Mouse (Mus musculus) kidney, embryonic 14.5 days (tissue): Measurements from ENCODE around the gene Acot2. TPM values are rescaled to one million over a fixed set of nuclear protein-coding genes. Genes with fewer than 3 reads are reported as not detected.
"Not testable (repeated sequence)": the region's sequence is repeated elsewhere in the genome, so short reads cannot be mapped to it uniquely, and the experiment has no call there.

Experiments
- ATAC-seq: fragments of 200-750 bp; cut with Nextera tagmentation; 2 replicates; pipeline ENCODE4 v1.8.0; 2017; ENCODE audit warnings: moderate number of reproducible peaks, mild to moderate bottlenecking, moderate TSS enrichment, moderate library complexity; ENCODE audit not compliant: low FRiP score, low TSS enrichment
- H3K27ac ChIP-seq: fragments of 300-500 bp; sonication (generic); 2 replicates; pipeline ENCODE4 v1.5.1; 2014; ENCODE audit warnings: low read depth, mild to moderate bottlenecking, low read length, moderate library complexity, mixed read lengths
- H3K27me3 ChIP-seq: fragments of 300-500 bp; sonication (generic); 2 replicates; pipeline ENCODE4 v1.6.1; 2014; ENCODE audit warnings: mild to moderate bottlenecking, low read length; ENCODE audit not compliant: control insufficient read depth, insufficient read depth
- H3K36me3 ChIP-seq: fragments of 300-500 bp; sonication (generic); 2 replicates; pipeline ENCODE4 v1.6.1; 2014; ENCODE audit warnings: low read length, mixed read lengths; ENCODE audit not compliant: control insufficient read depth, insufficient read depth
- H3K4me1 ChIP-seq: fragments of 300-500 bp; sonication (generic); 2 replicates; pipeline ENCODE4 v1.6.1; 2014; ENCODE audit warnings: low read length, mixed read lengths; ENCODE audit not compliant: control insufficient read depth, insufficient read depth
- H3K4me2 ChIP-seq: fragments of 300-500 bp; sonication (generic); replicated peaks from 2 replicates; pipeline ENCODE4 v1.6.1; 2014; ENCODE audit warnings: low read depth, mild to moderate bottlenecking, low read length
- H3K4me3 ChIP-seq: fragments of 300-500 bp; sonication (generic); 2 replicates; pipeline ENCODE4 v1.5.1; 2014; ENCODE audit warnings: mild to moderate bottlenecking, low read length
- H3K9ac ChIP-seq: fragments of 300-500 bp; sonication (generic); 2 replicates; pipeline ENCODE4 v1.6.1; 2014; ENCODE audit warnings: low read depth, mild to moderate bottlenecking, low read length, moderate library complexity
- H3K9me3 ChIP-seq: fragments of 300-500 bp; sonication (generic); 2 replicates; pipeline ENCODE4 v1.6.1; 2016; ENCODE audit warnings: low read length; ENCODE audit not compliant: control insufficient read depth
- WGBS: fragments of 180-500 bp; shearing (Covaris S2); extraction: QIAGEN DNeasy Blood & Tissue Kit; methylation state at CpG from one replicate; pipeline ENCODE4 v1.1.7; 2014; 5-methylcytosine and 5-hydroxymethylcytosine counted together
- polyA plus RNA-seq: library from polyadenylated mRNA; unstranded; fragments of >200 nt; fragmentation: Nextera tagmentation; extraction: Ambion mirVana; gene quantifications from 2 replicates; pipeline ENCODE4 v1.2.1, GENCODE M21; 2014

The Acot2 gene
- polyA plus RNA-seq, 1 experiment from 2014 or later = 37.5 TPM

GRCm38 (mm10) chr12:83984752-83985151 is 2.9 kb upstream of the Acot2 start, which contains the start of gene Heatr4:
Gene Heatr4 (minus strand): TSS chr12:83984852.
- H3K9ac ChIP-seq = no peak within 1 kb of the TSS
- 0 out of 2 replicates have a peak, but pooled peaks cover 3% of the 10 kb centered on the region for H3K9me3 ChIP-seq
- H3K36me3 ChIP-seq = no peaks in the 10 kb centered on the region
- ATAC-seq = no peak
- no peak within 1 kb of the TSS for H3K4me2 ChIP-seq
- no peaks in the 10 kb centered on the region for H3K4me1 ChIP-seq
- WGBS = 87% methylated on average over 4 of the region's 4 CpGs
- H3K27ac ChIP-seq = no peak within 1 kb of the TSS
- H3K27me3 ChIP-seq = no peaks in the 10 kb centered on the region
- no peak within 1 kb of the TSS for H3K4me3 ChIP-seq

DNA sequence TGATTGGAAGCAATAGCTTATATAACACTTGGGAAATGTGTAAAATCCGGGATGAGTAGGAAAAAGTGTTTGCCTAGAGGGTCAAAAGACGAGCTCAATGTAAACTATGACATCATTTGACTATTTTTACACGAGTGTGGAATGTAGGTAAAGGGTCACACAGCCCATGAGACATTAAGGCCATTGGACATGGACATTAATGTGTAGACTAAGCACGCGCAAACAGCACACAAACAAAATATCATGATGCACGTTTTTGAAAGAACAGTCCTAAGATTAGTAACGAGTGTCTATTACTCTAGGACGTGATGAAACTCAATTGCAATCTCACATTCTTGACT is 449 bp upstream of the Acot2 start:
- WGBS = 25% methylated on average over 8 of the region's 8 CpGs
- Histone ChIP-seq H3K4me3 (peak overlapping the region; percentile 71), H3K4me2 (peak overlapping the region; percentile 58), H3K9me3 (0 out of 2 replicates have a peak, but pooled peaks cover 3% of the 10 kb centered on the region), H3K27me3 (no peaks in the 10 kb centered on the region), H3K4me1 (no peaks in the 10 kb centered on the region), H3K36me3 (no peaks in the 10 kb centered on the region), H3K27ac (peak overlapping the region; percentile 90), H3K9ac (peak overlapping the region; percentile 85; the same call in 1 of the 2 replicates)
- ATAC-seq = no peak

- peak overlapping the region; percentile 58 for H3K4me2 ChIP-seq
- H3K9me3 ChIP-seq = 0 out of 2 replicates have a peak, but pooled peaks cover 3% of the 10 kb centered on the region
- peak; percentile 30; the same call in 1 of the 2 replicates for ATAC-seq
These were observed 822 bp downstream of the Acot2 start for GRCm38 (mm10) chr12:83988483-83988882.

DNA sequence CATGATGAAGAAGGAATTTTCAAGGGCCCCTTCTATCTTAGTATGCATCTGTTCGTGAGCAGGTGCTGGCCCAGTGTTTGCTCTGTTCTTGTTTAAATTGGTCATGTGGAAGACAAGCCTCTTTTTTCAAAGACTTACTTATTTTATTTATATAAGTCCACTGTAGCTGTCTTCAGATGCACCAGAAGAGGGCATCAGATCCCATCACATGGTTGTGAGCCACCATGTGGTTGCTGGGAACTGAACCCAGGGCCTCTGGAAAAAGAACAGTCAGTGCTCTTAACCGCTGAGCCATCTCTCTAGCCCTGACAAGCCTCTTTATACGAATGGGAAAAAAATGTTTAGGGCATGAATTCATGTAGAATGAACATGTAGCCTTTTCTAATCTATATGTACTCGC is 1.7 kb downstream of the Acot2 start:
- Histone ChIP-seq H3K27ac (no peak overlapping the region), H3K9me3 (0 out of 2 replicates have a peak, but pooled peaks cover 3% of the 10 kb centered on the region), H3K4me3 (no peak overlapping the region), H3K4me1 (no peaks in the 10 kb centered on the region), H3K9ac (no peak overlapping the region), H3K4me2 (no peak overlapping the region), H3K27me3 (no peaks in the 10 kb centered on the region), H3K36me3 (peaks cover 5% of the 10 kb centered on the region; the same call in 1 of the 2 replicates)
- ATAC-seq = no peak
- WGBS = 97% methylated on average over 4 of the region's 4 CpGs

More at GRCm38 (mm10) chr12:83988483-83988882, 822 bp downstream of the Acot2 start:
- Histone ChIP-seq H3K4me3 (peak overlapping the region; percentile 71), H3K9ac (peak overlapping the region; percentile 85), H3K27ac (peak overlapping the region; percentile 90; the same call in 1 of the 2 replicates), H3K36me3 (peaks cover 2% of the 10 kb centered on the region; the same call in 1 of the 2 replicates), H3K4me1 (no peaks in the 10 kb centered on the region), H3K27me3 (no peaks in the 10 kb centered on the region)
- WGBS = 74% methylated on average over 4 of the region's 4 CpGs

DNA sequence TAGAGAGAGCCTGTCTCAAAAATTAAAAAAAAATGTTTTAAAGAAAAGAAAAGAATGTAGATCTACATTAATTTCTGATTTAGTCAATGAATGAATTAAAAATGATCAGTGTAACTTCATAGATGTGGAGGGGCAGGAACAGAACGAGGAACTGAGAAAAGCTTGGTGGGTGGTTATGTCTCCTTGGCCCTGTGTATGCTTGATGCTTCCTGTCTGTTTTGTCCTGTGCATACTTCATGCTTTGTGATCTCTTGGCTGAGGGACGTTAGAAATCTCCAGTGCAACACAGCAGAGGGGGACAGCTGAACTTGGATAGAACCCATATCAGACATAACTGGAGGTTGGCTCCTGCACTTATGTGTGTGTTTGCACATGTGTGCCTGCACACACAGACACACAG is 9.6 kb downstream of the Acot2 start:
- ATAC-seq = no peak
- no peak overlapping the region for H3K9ac ChIP-seq
- H3K9me3 ChIP-seq = no peaks in the 10 kb centered on the region
- H3K4me1 ChIP-seq = peaks cover 14% of the 10 kb centered on the region
- no peak overlapping the region for H3K27ac ChIP-seq
- no peak overlapping the region for H3K4me3 ChIP-seq
- peaks cover 5% of the 10 kb centered on the region; the same call in 1 of the 2 replicates for H3K36me3 ChIP-seq
- no peaks in the 10 kb centered on the region for H3K27me3 ChIP-seq
- H3K4me2 ChIP-seq = no peak overlapping the region
- WGBS = 66% methylated on average over 2 of the region's 2 CpGs

GRCm38 (mm10) chr12:83998341-83999107 is 10.9 kb downstream of the Acot2 start:
- ATAC-seq = peak; percentile 60; the same call in 1 of the 2 replicates
- no peaks in the 10 kb centered on the region for H3K27me3 ChIP-seq

GRCm38 (mm10) chr12:83999237-83999636 is 11.6 kb downstream of the Acot2 start:
- WGBS = 37% methylated on average over 8 of the region's 8 CpGs
- not testable (repeated sequence) for H3K27ac ChIP-seq, H3K4me3 ChIP-seq, H3K4me2 ChIP-seq, H3K9me3 ChIP-seq, H3K36me3 ChIP-seq, H3K27me3 ChIP-seq, H3K9ac ChIP-seq
- ATAC-seq = 0 out of 2 replicates have a peak, but pooled peaks have one; percentile 39
- H3K4me1 ChIP-seq = peaks cover 14% of the 10 kb centered on the region

More at GRCm38 (mm10) chr12:83998341-83999107, 10.9 kb downstream of the Acot2 start:
- Histone ChIP-seq H3K9me3 (0 out of 2 replicates have a peak, but pooled peaks cover 2% of the 10 kb centered on the region), H3K4me1 (peaks cover 14% of the 10 kb centered on the region), H3K9ac (no peak overlapping the region), H3K4me2 (no peak overlapping the region), H3K36me3 (peaks cover 3% of the 10 kb centered on the region; the same call in 1 of the 2 replicates), H3K4me3 (no peak overlapping the region), H3K27ac (no peak overlapping the region)
- 43% methylated on average over 11 of the region's 11 CpGs for WGBS

GRCm38 (mm10) chr12:84000418-84000817 is 12.8 kb downstream of the Acot2 start:
- H3K27ac ChIP-seq = no peak overlapping the region
- H3K9ac ChIP-seq = no peak overlapping the region
- no peak overlapping the region for H3K4me3 ChIP-seq
- H3K27me3 ChIP-seq = no peaks in the 10 kb centered on the region
- H3K9me3 ChIP-seq = 0 out of 2 replicates have a peak, but pooled peaks cover 2% of the 10 kb centered on the region
- H3K36me3 ChIP-seq = no peaks in the 10 kb centered on the region
- ATAC-seq = no peak
- H3K4me1 ChIP-seq = peaks cover 14% of the 10 kb centered on the region
- 23% methylated on average over 3 of the region's 3 CpGs for WGBS
- H3K4me2 ChIP-seq = no peak overlapping the region

GRCm38 (mm10) chr12:84003866-84004265 is 16.2 kb downstream of the Acot2 start:
- Histone ChIP-seq H3K36me3 (no peaks in the 10 kb centered on the region), H3K9me3 (0 out of 2 replicates have a peak, but pooled peaks cover 2% of the 10 kb centered on the region), H3K4me3 (no peak overlapping the region), H3K27ac (no peak overlapping the region), H3K4me1 (peaks cover 10% of the 10 kb centered on the region), H3K4me2 (no peak overlapping the region), H3K9ac (no peak overlapping the region), H3K27me3 (no peaks in the 10 kb centered on the region)
- no peak for ATAC-seq
- 73% methylated on average over 1 of the region's 1 CpGs for WGBS
